Mouse (Mus musculus): ENCODE results near the gene Gsdmc4. TPM values are rescaled to one million over a fixed set of nuclear protein-coding genes. Genes with fewer than 3 reads are reported as not detected.

The Gsdmc4 gene
- total RNA-seq, 2 experiments from 2014 or later, result not detected

Other genes with a start within 250 kb of the Gsdmc4 start
- gene Gsdmc2, start 67.1 kb downstream of the Gsdmc4 start, total RNA-seq (2021), result not detected
- gene Gsdmc3, start 33.7 kb downstream of the Gsdmc4 start, total RNA-seq (2021), result not detected
- gene Fam49b, start 148.2 kb upstream of the Gsdmc4 start, total RNA-seq (2021), result 100 to 1,000 TPM; 187 to 188 TPM